Mouse (Mus musculus) urinary bladder, postnatal 4 days (tissue): Measurements from ENCODE around the gene Cpne1.

Experiments
- DNase-seq, 2 experiments: peaks; one replicate each; pipeline ENCODE4 v3.0.0; 2021 to 2022; ENCODE audit warnings: low spot score in 2 of 2

Cpne1 gene

GRCm38 (mm10) chr2:156079674-156080073, 32.1 kb downstream of the Cpne1 start:
- no peak for DNase-seq

- no peak for DNase-seq
These were observed 32.6 kb downstream of the Cpne1 start for GRCm38 (mm10) chr2:156079183-156079560.

DNA sequence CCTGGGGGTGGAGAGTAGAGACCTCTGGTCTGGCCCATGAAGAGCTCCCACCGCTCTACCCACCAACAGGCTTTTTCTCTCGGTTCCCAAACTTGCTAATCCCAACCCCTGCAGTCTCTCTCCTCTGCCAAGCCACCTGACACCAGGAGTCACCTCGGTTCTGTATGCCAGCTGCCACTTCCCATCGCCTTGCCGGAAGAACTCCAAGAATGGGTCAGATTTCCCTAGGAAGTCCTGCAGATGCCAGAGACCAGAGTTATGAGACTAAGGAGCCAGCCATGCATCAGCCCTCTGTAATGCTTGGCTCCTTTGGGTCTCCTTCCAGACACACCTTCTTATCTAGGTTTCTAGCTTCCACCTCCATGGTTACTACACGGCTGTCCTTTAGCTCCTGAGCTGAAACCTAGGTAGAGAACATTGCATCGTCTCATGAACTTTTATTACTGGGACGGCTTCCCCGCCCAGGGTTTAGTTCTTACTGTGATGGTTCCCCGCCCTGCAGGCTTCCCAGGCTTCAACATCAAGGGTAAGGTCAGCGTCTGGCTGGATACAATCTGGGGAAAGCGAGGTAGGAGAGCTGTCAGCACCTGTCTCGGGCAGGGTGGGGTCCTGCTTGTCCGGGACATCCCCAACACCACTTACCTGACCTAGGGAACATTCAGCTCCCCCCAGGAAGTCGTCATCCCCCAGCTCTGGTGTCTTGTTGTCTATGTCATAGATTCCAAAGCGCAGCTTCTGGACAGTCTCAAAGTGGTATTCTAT, 33.2 kb downstream of the Cpne1 start:
- DNase-seq: no peak

GRCm38 (mm10) chr2:156077461-156077860, 34.3 kb downstream of the Cpne1 start:
- DNase-seq: no peak

DNA sequence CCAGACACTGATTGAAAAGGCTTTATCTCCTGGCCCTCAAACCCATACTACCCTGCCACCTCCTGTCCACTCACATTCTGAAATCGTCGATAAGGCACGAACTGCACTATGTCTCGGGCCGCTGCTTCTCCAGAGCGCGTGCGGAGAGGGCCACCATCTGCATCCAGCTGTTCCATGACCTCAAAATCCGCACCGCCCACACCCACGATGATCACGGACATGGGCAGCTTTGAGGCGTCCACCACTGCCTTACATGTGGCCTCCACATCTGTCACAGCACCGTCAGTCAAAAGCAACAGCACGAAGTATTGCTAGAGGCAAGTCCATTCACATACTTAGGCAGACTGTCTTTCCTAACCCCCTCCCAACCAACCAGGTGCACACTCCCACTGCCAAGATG, 38.0 kb downstream of the Cpne1 start:
- DNase-seq: no peak

DNA sequence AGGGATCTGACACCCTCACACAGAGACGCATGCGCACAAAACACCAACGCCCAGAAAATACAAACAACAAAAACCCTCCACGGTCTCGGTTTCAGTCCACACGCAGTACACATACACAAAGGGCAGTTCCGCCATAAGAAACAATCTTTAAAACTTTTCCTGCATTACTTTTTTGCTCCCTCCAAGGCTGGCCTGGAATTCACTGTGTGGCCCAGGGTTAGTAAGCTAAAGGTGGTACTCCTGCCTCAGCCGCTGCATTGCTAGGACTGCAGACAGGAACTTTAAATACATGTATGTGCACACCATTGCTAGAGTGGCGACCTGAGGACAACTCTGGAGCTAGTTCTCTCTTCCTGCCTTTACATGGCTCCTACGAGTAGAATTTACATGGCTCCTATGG, 40.5 kb downstream of the Cpne1 start:
- DNase-seq: no peak

DNA sequence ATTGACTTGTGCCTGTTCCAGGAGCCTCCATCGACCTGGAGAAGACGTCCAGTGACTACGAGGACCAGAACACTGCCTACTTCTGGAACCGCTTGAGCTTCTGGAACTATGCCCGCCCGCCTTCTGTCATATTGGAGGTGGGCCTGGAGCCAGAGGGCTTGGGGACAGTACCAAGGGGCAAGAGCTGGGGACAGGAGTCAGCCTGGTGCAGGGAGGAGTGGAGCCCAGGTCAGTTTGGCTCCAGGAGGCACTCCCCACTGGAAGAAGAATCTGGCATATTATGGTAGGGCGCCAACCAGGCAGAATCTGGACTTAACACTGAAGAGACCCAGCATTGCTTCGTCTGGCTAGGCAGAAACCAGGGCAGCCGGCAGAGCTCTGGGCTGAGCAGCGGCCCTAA, 43.8 kb downstream of the Cpne1 start:
- no peak for DNase-seq

GRCm38 (mm10) chr2:156066126-156066525, 45.6 kb downstream of the Cpne1 start:
- DNase-seq: no peak

DNA sequence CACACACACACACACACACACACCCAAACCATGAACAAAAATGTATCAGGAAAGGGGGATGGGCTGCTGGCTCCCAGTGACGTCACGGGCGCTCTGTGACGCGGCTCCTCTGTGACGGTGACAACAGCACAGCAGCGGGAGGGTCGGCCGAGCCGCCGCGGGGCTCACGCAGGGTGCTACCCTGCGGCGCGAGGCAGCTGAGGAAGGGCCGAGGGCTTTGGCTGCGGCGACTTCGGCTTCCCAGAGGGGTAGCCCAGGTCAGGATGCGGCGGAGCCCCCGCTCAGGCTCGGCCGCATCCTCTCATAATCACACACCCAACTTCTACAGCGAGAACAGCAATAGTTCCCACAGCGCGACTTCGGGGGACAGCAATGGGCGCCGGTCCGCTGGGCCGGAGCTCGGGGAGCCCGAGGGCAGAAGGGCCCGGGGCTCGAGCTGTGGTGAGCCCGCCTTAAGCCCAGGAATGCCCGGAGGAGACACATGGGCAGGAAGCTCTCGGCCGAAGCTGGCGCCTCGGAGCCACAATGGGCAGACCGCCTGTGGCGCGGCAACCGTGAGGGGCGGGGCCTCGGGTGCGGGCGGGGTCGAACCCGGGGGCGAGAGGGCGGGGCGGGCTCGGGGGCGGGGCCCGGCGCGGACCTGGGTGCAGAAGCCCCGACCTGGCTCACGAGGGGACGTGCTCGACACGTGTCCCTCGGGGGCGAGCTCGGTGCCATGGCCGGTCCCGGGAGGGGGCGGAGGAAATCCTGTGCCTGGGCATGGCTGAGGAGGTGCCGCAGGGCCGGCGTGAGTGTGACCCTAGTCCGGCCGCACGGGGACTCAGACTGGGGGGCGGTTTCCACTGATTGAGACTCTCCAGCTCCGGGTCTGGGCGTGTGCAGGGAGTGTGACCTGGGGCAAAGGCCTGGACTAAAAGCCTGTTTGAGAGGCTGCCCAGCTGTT, 46.4 kb downstream of the Cpne1 start, which contains the start of gene Spag4:
Gene Spag4 (plus strand): TSS at position 77 of the 943 bp plus-strand sequence.
- peak; percentile 61 to 79 for DNase-seq

DNA sequence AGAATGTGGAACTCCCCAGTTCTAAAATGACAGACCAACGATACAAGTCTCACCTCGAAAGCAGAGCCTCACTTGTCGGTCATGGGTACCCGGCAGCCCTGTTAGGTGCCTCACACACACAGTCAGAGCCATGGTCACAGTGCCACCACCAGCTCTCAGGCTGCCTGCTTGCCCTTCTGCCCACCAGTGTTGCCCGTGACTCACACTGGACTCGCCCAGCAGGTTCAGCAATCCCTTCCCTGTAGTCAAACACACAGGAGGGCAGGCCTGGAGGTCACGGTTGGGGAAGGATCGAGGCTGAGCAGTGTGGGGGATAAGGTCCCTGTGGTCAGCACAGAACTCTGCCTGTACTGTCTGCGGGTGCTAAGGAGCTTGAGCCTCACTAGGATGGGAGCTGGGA, 58.9 kb downstream of the Cpne1 start, which contains the start of gene Fer1l4:
Gene Fer1l4 (minus strand): TSS at position 132 of the 400 bp plus-strand sequence.
- no peak for DNase-seq

DNA sequence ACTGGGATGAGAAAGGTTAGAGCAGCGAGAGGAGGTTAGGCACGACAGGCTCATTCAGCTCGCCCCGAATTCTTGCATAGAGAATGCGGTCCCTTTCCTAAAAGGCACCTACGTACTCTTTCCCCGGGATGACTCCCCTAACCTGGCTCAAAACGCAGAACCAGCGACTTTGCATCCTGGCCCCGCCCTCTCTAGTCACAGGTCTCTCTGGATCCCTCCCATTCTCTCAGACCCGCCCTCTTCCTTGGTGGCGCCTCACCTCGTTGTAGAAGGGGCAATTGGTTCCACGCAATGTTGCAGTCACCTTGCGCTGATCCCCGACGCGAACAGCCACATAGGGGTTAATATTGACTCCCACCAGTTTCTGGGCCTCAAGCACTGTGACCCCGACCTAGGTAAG, 63.8 kb downstream of the Cpne1 start:
- DNase-seq: no peak

GRCm38 (mm10) chr2:156042903-156043302, 68.9 kb downstream of the Cpne1 start:
- DNase-seq: no peak

DNA sequence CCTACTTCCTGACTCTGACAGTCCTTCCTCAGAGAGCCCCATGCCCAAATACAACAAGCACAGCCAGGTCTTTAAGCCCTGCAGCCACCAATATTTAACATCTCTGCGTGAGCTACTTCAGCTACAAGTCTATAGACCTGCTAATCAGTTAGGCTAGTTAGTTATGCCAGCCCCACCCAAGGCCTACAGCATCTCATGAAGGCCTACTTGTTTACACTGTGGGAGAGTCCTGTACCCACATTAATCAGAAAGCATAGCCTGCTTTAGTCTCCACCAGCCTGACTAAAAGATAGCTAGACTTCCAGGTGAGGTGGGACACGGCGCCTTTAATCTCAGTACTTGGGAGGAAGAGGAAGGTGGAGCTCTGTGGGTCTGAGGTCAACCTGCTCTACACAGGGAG, 72.4 kb downstream of the Cpne1 start:
- no peak for DNase-seq

GRCm38 (mm10) chr2:156025482-156025881, 86.3 kb downstream of the Cpne1 start:
- DNase-seq: no peak
